Mouse (Mus musculus): ENCODE measurements around the gene Bin2.
A peak's percentile ranks its signal among the peaks of the same experiment; 100 is the strongest.

Gene Bin2

GRCm38 (mm10) chr15:100619200-100619599, 50.2 kb downstream of the Bin2 start:
- DNase-seq (ENCODE audit: low read depth, low spot score) = no peak

DNA sequence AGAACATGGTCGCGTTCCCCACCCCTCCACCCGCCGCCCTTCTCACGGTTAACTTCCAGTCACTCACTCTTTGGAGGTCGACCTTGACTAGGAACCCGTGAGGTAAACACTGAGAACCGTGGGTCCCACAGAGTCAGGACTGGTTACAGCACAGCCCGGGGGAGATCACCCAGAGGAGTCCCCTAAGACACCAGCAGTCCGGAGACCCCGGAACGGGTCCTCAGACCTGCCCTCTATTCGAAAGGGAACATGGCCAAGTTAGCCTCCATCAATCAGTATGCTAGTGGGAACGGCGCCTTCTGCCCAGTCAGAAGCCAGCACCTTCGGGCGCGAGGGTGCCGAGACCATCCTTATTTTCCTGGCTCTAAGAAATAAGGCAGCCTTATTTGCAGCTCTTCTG, 53.1 kb downstream of the Bin2 start:
- DNase-seq (ENCODE audit: low read depth, low spot score) = no peak

DNA sequence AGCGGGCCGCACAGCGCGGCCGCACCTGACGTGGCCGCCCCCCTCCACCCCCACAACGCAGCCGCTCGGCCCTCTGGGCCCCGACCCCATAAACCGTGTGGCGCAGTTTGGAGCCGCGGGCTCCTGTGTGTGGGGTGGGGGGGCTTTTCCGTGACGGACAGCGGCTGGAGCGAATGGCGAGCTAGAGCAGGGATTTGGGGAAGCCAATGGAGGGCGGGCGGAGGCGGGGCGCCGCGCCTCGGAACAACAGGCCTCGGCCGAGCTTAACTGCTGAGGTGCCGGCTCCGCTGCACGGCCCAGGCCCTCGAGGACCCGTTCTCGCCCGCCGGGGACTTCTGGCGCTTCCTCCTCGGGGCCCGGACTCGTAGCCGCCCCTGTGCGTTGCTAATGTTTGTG, 53.5 kb downstream of the Bin2 start:
- DNase-seq (ENCODE audit: low read depth, low spot score) = peak; percentile 96

- peak; percentile 99 for DNase-seq (ENCODE audit: low read depth, low spot score)
Observed at GRCm38 (mm10) chr15:100614996-100615824, 54.1 kb downstream of the Bin2 start, which contains the start of gene Dazap2. Gene Dazap2 (plus strand): TSS chr15:100615349.

DNA sequence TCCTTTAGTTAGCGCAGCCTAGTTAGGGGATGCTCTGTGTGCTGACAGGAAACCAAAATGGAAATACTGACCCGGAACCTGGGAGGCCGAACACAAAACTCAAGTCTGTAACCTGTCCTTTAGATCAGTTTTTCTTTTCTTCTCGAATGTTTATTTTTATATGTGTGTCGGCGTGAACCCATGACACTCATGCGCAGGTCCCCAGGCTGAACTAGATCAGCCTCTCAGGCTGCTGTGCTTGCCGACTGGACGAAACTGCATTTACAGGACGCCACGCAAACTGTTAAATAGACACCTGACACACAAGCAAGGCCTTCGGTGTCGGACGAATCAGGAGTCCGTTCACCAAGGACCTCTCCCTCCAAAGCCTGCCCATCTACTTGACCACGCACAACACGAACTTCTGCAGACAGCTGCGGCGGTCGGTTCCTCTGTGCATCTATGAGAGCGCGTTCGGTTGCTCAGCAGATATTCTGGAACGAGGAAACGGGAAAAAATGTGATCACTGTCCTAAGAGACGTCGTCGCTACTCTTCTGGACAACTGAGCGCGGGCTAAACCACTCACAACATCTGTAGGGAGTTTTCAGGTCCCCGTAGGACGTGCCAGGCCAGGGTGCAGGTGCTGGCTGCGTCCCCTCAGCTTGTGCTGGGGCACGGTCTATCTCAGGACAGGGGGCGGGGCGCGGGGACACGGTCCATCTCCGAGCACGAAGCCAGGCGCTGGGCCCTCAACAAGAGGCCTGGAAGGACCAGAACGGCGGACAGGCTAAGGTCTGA, 54.9 kb downstream of the Bin2 start:
- no peak for DNase-seq (ENCODE audit: low read depth, low spot score)

- peak; percentile 92 for DNase-seq (ENCODE audit: low read depth, low spot score)
Observed at GRCm38 (mm10) chr15:100613584-100613983, 55.8 kb downstream of the Bin2 start.

DNA sequence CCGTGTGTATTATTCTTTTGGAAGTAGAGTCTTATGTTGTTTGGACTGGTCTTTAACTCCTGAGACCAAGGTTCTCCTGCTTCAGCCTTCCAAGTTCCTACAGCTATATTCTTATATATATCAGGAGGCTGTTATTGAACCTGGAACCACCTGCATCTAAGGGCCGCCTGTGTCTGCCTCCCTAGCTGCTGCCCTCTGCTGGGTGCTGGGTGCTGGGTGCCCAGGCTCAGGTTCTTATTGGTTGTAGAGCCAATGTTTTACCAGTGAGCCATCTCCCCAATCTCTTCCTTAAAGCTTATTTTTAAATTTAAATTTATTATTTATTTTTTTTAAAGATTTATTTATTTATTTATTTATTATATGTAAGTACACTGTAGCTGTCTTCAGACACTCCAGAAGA, 56.9 kb downstream of the Bin2 start:
- peak; percentile 58 for DNase-seq (ENCODE audit: low read depth, low spot score)

GRCm38 (mm10) chr15:100611951-100612350, 57.4 kb downstream of the Bin2 start:
- no peak for DNase-seq (ENCODE audit: low read depth, low spot score)

- DNase-seq (ENCODE audit: low read depth, low spot score) = peak; percentile 60
Observed at GRCm38 (mm10) chr15:100606677-100607076, 62.7 kb downstream of the Bin2 start.

DNA sequence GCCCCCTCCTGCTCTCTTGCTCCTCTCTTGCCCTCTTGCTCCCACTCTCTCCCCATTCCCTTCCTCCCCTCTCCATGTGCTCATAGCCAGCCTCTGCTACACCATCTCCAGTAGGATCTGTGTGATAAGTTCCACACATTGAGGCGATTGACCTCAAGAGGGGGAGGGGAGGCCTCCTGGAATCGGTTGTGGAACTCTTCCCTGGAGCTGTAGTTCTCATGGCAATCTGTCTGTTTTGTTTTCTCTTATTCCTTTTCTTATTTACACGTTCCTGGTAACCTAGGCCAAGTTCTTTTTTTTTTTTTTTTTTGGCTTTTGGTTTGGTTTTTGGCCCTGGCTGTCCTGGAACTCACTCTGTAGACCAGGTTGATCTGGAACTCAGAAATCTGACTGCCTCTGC, 67.7 kb downstream of the Bin2 start:
- DNase-seq (ENCODE audit: low read depth, low spot score) = no peak

DNA sequence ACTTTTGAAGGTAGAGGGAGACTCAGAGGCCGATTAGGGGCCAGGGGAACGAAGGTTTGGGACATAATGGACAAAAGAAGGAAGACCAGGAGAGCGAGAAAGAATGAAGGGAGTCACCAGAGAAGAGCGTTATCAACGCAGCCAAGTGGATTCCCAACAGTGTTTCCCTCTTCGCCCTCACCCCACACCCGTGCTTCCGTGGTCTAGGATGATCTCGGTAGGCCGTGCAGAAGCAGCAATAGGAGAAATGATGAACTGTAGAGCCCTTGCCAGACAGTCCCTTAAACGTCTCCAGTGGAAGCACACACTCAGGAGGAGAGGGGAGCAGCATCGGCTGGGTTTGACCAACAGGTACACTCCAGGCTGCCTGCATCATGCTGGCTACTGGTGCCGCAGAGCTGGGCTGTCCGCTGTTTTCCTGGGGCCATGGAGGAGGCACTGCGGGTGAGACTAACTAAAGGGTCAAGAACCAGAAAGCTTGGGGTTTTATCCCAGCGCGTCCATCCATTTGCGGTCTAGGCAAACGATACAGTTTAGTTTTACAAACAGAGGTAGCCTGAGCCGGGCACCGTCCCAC, 68.6 kb downstream of the Bin2 start:
- no peak for DNase-seq (ENCODE audit: low read depth, low spot score)

- peak; percentile 83 for DNase-seq (ENCODE audit: low read depth, low spot score)
Observed at GRCm38 (mm10) chr15:100600047-100600695, 69.2 kb downstream of the Bin2 start.

- no peak for DNase-seq (ENCODE audit: low read depth, low spot score)
Observed at GRCm38 (mm10) chr15:100599276-100600046, 69.9 kb downstream of the Bin2 start, which contains the start of gene Pou6f1. Gene Pou6f1 (minus strand): TSS chr15:100599984.

DNA sequence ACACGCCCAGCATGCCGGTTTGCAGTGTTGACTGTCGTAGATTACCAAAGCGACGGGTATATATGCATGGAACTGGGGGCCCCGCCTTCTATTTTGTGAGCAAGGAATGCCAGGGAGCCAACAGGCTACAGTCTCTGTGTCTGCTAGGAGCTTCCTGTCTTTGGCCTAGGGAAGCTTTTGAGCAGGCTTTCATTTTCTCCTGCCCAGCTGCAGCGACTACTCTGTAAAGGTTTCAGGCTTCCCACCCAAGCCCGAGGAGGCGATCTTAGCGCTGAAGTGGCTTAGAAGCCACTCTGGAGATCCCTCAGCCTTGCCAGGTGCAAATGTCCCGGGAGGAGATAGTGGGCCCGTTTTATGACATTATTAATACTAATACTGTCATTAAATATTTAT, 70.5 kb downstream of the Bin2 start:
- DNase-seq (ENCODE audit: low read depth, low spot score) = peak; percentile 59

DNA sequence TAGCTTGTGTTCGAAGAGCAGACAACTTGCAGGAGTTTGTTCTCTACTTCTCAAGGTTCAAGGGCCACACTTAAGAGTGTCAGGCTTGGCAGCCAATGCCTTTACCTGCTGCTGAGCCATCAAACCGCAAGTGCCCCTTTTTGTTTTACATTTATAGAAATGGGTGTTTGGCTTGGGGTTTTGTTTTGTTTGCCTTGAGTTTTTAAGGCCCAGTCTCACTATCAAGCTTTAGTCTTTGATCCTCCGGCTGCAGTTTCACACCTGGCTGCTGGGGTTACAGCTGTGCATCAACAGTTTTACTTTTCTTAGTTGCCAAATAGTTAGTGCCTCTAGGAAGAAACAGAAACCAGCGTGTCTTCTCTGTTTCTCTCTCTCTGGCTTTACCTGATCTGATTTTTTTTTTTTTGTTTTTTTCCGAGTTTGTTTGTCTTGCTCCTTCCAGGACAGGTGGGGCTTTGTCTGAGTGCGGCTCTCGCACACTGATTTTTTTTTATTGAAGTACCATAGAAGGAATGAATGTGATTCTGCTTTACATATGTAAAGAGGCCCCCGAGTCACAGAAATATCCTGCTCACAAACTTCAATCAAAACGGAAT, 71.0 kb downstream of the Bin2 start:
- DNase-seq (ENCODE audit: low read depth, low spot score) = no peak

DNA sequence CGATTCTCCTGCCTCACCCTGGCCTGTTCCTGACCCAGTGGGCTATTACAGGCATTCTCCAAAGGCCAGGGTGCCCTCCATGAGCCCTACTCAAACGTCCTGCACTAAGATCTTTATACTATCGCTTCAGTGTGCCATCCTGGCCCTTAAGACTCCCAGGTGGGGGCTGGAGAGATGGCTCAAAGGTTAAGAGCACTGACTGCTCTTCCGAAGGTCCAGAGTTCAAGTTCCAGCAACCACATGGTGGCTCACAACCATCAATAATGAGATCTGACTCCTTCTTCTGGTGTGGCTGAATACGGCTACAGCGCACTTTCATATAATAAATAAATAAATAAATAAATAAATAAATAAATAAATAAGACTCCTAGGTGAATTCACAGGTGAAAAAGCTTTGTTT, 76.5 kb downstream of the Bin2 start:
- DNase-seq (ENCODE audit: low read depth, low spot score) = no peak
